Mouse (Mus musculus) heart, postnatal 0 days (tissue): ENCODE measurements around the gene Tmprss9.

Experiments
- CTCF ChIP-seq: IDR thresholded peaks from 2 replicates; pipeline ENCODE4 v1.5.1; 2016; ENCODE audit warnings: antibody characterized with exemption, control low read depth, low read depth
- EP300 ChIP-seq: IDR thresholded peaks from 2 replicates; pipeline ENCODE4 v1.6.1; 2016; ENCODE audit warnings: antibody characterized with exemption, low read depth

- TF ChIP-seq CTCF: no peak
- TF ChIP-seq EP300: no peak
Measured at GRCm38 (mm10) chr10:80874035-80874434, 2.4 kb downstream of the Tmprss9 start.
